Mouse (Mus musculus): ENCODE data around the gene Slc43a1. TPM values are rescaled to one million over a fixed set of nuclear protein-coding genes. Genes with fewer than 3 reads are reported as not detected.
A peak's percentile ranks its signal among the peaks of the same experiment; 100 is the strongest.

The Slc43a1 gene
- polyA plus RNA-seq, 1 experiment from 2014 or later, result 36.6 TPM

DNA sequence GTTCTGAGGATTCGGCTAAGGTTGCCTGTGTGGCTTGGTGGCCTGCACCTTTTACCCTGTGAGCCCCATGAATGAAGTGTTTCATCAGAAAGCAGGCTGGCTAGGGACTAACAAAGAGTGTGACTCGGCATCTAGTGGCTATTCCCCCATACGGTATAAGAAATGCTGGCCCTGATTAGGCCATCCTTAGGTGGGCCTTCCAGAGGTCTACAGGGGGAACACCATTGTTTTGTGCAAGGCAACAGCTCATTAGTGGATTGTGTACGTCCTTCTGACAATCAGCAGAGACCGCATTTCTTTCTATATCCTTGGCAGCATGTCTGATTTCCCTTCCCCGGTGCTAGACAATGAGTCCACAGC, 28.1 kb upstream of the Slc43a1 start:
- Histone ChIP-seq H3K27me3 (ENCODE audit: low read depth, poor library complexity, severe bottlenecking) (no peaks in the 10 kb centered on the region), H3K36me3 (no peaks in the 10 kb centered on the region), H3K27ac (peak overlapping the region; percentile 75; the same call in 1 of the 2 replicates), H3K9me3 (replicated peaks) (no peaks in the 10 kb centered on the region), H3K4me1 (peaks cover 9% of the 10 kb centered on the region), H3K4me3 (no peak overlapping the region)
- WGBS, result 81% methylated on average over 6 of the region's 6 CpGs
- no peak for DNase-seq (ENCODE audit: low spot score)

DNA sequence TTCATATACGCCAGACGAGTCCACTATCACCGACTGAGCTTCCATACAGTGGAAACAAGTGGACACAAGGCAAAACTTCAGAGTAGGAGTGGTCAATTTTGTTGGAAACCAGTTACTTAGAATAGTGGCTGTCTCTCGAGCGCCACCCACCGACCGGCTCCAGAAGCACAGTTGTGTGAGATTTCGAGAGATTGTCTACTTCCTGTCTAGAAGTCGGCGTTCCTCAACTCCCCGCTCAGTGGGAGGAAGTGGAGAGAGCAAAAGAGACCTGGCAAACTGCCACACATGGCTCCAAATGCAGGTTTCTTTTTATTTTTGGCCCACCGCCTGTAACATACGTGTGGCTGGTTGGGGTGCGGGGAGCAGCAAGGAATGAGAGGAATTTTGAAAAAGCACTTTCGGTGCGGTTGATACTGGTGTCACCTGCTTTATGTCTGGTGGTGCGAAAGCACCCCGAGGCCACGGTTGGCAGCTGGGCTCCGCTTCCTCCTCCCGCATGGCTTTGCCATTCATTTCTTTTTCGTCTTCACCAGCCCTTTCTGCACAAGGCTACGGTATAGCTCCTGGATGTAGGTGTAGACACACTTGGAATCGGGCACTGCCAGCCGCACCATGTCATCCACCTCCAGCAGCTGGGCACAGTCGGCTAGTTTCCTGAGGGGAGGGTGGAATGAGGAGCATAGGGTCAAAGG, 27.6 kb upstream of the Slc43a1 start:
- Histone ChIP-seq H3K27ac (peak overlapping the region; percentile 75), H3K9me3 (replicated peaks) (no peaks in the 10 kb centered on the region), H3K36me3 (no peaks in the 10 kb centered on the region), H3K27me3 (ENCODE audit: low read depth, poor library complexity, severe bottlenecking) (no peaks in the 10 kb centered on the region), H3K4me3 (peak overlapping the region; percentile 37), H3K4me1 (peaks cover 9% of the 10 kb centered on the region)
- DNase-seq (ENCODE audit: low spot score), result peak; percentile 86
- WGBS, result 40% methylated on average over 26 of the region's 26 CpGs

DNA sequence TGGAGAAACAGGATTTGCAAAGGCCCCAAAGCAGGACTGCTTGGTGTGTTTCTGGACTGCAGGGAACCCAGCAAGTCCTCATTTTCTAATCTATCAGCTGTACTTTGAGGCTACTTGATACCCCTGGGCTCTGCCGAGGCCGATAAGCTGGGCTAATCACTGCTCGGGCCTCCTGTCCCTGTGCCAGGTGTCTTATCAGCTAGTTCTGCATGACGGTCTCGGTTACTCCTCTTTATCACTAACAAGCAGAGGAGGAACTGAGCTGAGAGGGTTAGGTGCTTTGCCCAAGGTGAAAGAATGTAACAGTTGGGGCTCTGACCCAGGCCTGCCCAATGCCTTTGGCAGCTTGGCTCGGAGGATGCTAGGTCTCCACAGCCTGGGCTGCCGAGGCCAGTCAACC, 26.8 kb upstream of the Slc43a1 start:
- 0 out of 2 replicates have a peak overlapping the region, but pooled peaks have one; percentile 30 for H3K27ac ChIP-seq
- H3K27me3 ChIP-seq (ENCODE audit: low read depth, poor library complexity, severe bottlenecking), result no peaks in the 10 kb centered on the region
- no peaks in the 10 kb centered on the region for H3K9me3 ChIP-seq (replicated peaks)
- H3K36me3 ChIP-seq, result no peaks in the 10 kb centered on the region
- WGBS, result 89% methylated on average over 7 of the region's 7 CpGs
- DNase-seq (ENCODE audit: low spot score), result no peak
- H3K4me1 ChIP-seq, result peaks cover 9% of the 10 kb centered on the region
- H3K4me3 ChIP-seq, result no peak overlapping the region

DNA sequence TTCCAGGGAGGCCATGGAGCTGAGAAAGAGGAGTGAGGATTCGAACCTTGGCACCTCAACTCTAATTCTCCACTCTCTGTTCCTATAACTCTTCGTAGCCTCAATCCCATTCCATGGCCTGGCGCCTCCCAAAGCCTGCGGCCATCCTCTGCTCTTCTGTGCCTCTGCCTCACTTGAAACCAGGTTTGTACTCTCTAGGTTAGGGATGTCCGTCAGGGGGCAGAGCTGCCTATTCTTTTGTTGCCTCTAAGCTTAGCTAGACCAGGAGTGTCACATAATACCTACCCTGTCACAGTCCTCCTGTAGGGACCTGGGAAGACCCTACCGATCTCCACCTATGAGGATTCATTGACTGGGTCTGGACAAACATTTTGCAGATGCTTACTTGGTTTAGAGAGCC, 26.0 kb upstream of the Slc43a1 start:
- Histone ChIP-seq H3K36me3 (no peaks in the 10 kb centered on the region), H3K4me1 (peaks cover 9% of the 10 kb centered on the region), H3K27ac (no peak overlapping the region), H3K9me3 (replicated peaks) (no peaks in the 10 kb centered on the region), H3K4me3 (no peak overlapping the region), H3K27me3 (ENCODE audit: low read depth, poor library complexity, severe bottlenecking) (no peaks in the 10 kb centered on the region)
- 81% methylated on average over 6 of the region's 6 CpGs for WGBS
- no peak for DNase-seq (ENCODE audit: low spot score)

DNA sequence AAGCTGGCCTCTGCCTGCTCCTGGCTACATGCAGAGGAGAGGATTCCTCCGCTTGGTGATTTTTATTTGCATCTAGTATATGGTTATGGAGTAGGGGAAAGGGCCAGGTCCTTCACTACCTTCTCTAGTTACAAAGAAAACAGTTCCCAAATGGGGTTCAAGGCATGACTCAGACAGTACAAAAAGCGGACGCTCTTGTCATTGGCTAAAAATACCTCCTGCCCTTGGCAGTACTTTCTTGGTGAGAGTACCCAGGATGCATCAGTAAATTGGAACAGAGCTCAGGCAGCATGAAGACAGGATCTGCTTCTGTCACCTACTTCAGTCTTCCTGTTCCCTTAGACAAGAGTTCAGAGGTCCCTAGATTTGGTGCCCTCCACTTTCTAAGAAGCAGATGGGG, 18.8 kb upstream of the Slc43a1 start:
- WGBS, result 74% methylated on average over 3 of the region's 3 CpGs
- no peak overlapping the region for H3K27ac ChIP-seq
- no peaks in the 10 kb centered on the region; the same call in 1 of the 2 replicates for H3K27me3 ChIP-seq (ENCODE audit: low read depth, poor library complexity, severe bottlenecking)
- H3K9me3 ChIP-seq (replicated peaks), result no peaks in the 10 kb centered on the region
- H3K4me3 ChIP-seq, result no peak overlapping the region
- H3K4me1 ChIP-seq, result peaks cover 15% of the 10 kb centered on the region
- H3K36me3 ChIP-seq, result no peaks in the 10 kb centered on the region
- no peak for DNase-seq (ENCODE audit: low spot score)

DNA sequence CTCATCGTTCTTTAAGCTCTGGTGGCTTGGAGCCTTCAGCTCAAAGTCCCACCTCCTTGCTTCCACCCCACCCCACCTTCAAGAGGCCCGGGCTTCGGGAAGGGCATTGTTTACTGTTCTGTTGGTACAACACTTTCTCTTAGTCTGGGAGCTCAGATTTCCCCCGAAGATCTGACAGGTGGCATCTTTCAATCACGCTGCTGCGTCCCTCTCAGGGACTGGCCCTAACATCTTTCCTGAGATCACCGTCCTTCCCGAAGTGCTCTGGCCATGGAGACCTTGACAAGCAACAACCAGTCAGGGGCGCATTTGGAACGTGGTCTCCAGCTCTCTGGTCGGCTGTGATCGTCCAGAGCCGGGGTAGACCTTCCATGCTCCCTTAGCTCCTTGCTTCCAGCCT, 16.1 kb upstream of the Slc43a1 start, which contains the start of gene Smtnl1:
TSS of gene Smtnl1 (minus strand) at position 101 of the 400 bp plus-strand sequence.
- DNase-seq (ENCODE audit: low spot score), result no peak
- no peak within 1 kb of the TSS for H3K4me3 ChIP-seq
- H3K4me1 ChIP-seq, result peaks cover 23% of the 10 kb centered on the region
- no peaks in the 10 kb centered on the region for H3K9me3 ChIP-seq (replicated peaks)
- H3K27ac ChIP-seq, result peak within 1 kb of the TSS; percentile 72
- WGBS, result 69% methylated on average over 13 of the region's 13 CpGs
- H3K36me3 ChIP-seq, result no peaks in the 10 kb centered on the region
- H3K27me3 ChIP-seq (ENCODE audit: low read depth, poor library complexity, severe bottlenecking), result no peaks in the 10 kb centered on the region; the same call in 1 of the 2 replicates

DNA sequence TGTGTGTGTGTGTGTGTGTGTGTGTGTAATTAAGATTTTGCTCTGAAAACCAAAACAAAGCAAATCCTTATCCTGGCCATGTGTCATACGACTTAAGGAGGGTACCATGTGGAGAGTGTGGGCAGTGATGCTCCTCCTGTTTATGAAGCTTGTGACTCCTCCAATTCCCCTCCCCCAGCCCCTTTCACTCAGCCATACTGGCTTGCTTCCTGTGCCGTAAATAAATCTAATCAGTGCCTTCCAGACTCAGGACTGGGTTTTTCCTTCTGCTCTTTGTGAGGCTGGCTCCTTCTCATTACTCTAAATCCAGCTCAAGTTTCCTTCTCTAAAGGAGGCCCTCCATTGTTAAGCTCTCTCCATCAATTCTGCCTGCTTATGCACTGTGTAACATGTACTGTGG, 15.4 kb upstream of the Slc43a1 start:
- DNase-seq (ENCODE audit: low spot score), result no peak
- H3K9me3 ChIP-seq (replicated peaks), result no peaks in the 10 kb centered on the region
- no peak overlapping the region for H3K4me3 ChIP-seq
- H3K4me1 ChIP-seq, result peaks cover 30% of the 10 kb centered on the region
- peak overlapping the region; percentile 72 for H3K27ac ChIP-seq
- 46% methylated on average over 2 of the region's 2 CpGs for WGBS
- H3K36me3 ChIP-seq, result no peaks in the 10 kb centered on the region
- no peaks in the 10 kb centered on the region; the same call in 1 of the 2 replicates for H3K27me3 ChIP-seq (ENCODE audit: low read depth, poor library complexity, severe bottlenecking)

DNA sequence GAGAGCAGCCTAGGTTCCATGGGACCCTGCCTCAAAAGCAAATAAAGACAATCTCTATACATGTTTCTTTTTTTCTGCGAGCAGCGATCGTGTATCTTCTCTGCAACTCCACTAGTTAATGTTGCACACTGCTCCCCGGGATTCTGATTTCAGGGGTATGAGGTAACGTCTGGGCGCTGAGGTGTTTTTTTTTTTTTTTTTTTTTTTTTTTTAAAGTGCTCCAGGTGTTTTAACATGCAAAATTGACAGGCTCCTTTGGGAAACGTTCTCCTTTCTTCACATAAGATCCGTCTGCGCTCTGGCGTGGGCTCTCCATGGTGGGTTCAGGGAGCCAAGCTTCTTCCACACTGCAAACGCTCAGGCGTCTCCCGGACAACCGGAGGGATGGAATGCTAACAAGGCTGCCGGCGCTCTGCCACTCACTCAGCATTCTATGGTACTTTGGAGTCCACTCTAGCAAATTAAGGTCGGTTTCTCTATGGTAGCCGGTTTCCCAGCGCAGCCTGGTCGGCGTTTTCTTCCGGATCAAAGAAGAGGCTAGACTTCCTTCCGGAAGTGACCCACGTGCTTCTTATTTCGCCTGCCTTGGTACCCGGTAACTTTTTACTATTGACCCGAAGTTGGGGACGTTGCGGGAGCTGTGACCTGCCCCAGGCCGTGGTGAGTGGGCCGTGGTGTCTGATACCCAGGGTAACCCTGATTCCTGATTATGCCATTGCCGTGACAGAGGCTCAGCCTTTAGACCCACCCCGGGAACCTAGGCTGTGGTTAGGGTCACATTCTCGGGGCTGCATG, 12.0 kb upstream of the Slc43a1 start, which contains the start of gene Timm10:
TSS of gene Timm10 (plus strand) at position 510 of the 795 bp plus-strand sequence.
- Histone ChIP-seq H3K9me3 (replicated peaks) (no peaks in the 10 kb centered on the region), H3K27me3 (ENCODE audit: low read depth, poor library complexity, severe bottlenecking) (no peaks in the 10 kb centered on the region), H3K4me1 (peaks cover 30% of the 10 kb centered on the region), H3K27ac (peak within 1 kb of the TSS; percentile 78), H3K4me3 (peak within 1 kb of the TSS; percentile 74), H3K36me3 (peaks cover 27% of the 10 kb centered on the region)
- DNase-seq (ENCODE audit: low spot score), result peak; percentile 89
- WGBS, result under 1% methylated on average over 34 of the region's 34 CpGs

DNA sequence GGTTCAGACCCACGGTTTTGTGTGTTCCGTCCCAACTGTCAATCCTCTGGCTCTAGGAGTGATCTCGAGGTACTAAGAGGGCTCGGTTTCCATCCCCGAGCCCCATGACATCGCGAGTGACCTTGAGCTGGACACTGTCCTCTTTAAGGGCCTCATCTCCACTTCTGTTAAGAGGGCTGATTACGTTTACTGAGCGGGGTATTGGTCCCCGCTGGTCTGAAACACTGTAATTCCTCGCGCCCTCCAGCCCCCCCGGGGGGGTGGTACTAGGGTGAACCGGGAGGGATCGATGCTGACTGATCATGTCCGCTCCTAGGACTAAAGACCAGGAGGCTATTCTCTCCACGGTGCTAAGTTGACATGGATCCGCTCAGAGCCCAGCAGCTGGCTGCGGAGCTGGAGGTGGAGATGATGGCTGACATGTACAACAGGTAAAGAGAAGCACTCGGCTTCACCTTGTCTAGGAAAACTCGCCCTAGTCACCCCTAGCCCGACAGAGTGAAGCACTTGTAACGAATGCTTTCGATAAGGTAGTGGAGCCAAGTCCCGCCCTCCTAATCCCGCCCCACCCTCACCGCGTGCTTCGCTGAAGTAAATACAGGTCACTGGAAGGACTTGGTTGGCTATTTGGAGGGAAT, 11.2 kb upstream of the Slc43a1 start:
- under 1% methylated on average over 29 of the region's 29 CpGs for WGBS
- peak overlapping the region; percentile 78 for H3K27ac ChIP-seq
- H3K27me3 ChIP-seq (ENCODE audit: low read depth, poor library complexity, severe bottlenecking), result no peaks in the 10 kb centered on the region
- peaks cover 33% of the 10 kb centered on the region for H3K4me1 ChIP-seq
- peaks cover 27% of the 10 kb centered on the region for H3K36me3 ChIP-seq
- H3K4me3 ChIP-seq, result peak overlapping the region; percentile 74
- no peaks in the 10 kb centered on the region for H3K9me3 ChIP-seq (replicated peaks)
- DNase-seq (ENCODE audit: low spot score), result peak; percentile 38

DNA sequence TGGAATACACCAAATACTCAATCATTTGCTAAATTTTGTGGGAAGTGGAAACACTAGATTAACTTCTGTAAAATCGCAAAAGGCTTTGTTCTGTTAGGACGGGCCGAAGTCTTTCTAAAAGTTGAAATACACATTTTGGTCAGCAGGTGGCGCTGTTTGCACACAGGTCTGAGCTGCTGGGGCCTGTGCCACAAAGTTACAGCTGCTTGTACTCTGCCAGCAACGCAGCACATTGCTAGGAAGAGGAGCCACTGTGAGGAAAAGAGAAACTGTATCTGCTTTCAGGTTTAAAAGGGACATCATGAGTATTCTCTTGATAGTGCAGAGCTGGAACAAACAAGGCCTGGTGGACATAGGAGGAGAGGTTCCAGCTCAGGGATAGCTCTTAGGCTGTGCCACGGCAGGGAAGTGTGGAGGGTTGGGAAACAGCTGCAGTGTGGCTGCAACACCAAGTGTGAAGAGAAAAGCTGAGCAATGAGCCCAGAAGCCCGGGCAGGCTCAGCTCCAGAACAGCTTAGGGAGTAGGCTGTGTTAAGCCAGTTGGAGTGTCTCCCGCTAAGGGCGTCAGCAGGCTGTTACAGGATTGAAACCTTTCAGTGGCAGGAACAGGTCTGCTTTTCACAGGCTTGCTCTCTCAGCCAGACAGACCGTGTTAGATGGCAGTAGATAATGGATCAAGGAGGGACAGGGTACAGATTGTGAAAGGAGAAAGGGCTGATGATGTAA, 6.8 kb upstream of the Slc43a1 start:
- H3K27ac ChIP-seq, result no peak overlapping the region
- H3K36me3 ChIP-seq, result peaks cover 27% of the 10 kb centered on the region
- no peak overlapping the region for H3K4me3 ChIP-seq
- H3K4me1 ChIP-seq, result peaks cover 16% of the 10 kb centered on the region
- peak; percentile 86 for DNase-seq (ENCODE audit: low spot score)
- H3K27me3 ChIP-seq (ENCODE audit: low read depth, poor library complexity, severe bottlenecking), result peaks cover 6% of the 10 kb centered on the region; the same call in 1 of the 2 replicates
- 36% methylated on average over 10 of the region's 10 CpGs for WGBS
- no peaks in the 10 kb centered on the region for H3K9me3 ChIP-seq (replicated peaks)

DNA sequence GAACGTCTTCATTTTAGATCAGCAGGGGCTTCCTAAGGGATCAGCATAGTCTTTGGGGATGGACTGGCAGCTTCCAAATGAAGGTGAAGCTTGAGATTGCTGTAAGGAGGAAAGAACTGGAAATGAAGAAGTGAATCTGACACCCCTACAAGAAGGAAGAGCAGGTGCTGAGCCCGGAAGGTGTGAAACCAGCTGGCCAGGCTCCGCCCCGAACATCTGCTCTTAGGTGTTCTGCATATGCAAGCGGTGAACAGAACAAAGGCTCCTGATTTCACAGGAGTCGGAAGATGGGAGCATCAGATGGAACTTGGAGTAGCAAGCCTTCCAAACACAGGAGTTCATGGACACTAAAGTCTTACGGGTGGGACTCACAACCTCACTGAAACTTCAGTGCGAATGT, 1.5 kb upstream of the Slc43a1 start:
- peaks cover 22% of the 10 kb centered on the region; the same call in 1 of the 2 replicates for H3K27me3 ChIP-seq (ENCODE audit: low read depth, poor library complexity, severe bottlenecking)
- H3K36me3 ChIP-seq, result no peaks in the 10 kb centered on the region
- no peak overlapping the region for H3K27ac ChIP-seq
- H3K4me3 ChIP-seq, result no peak overlapping the region
- no peak for DNase-seq (ENCODE audit: low spot score)
- peaks cover 36% of the 10 kb centered on the region for H3K4me1 ChIP-seq
- H3K9me3 ChIP-seq (replicated peaks), result no peaks in the 10 kb centered on the region
- 46% methylated on average over 8 of the region's 8 CpGs for WGBS

DNA sequence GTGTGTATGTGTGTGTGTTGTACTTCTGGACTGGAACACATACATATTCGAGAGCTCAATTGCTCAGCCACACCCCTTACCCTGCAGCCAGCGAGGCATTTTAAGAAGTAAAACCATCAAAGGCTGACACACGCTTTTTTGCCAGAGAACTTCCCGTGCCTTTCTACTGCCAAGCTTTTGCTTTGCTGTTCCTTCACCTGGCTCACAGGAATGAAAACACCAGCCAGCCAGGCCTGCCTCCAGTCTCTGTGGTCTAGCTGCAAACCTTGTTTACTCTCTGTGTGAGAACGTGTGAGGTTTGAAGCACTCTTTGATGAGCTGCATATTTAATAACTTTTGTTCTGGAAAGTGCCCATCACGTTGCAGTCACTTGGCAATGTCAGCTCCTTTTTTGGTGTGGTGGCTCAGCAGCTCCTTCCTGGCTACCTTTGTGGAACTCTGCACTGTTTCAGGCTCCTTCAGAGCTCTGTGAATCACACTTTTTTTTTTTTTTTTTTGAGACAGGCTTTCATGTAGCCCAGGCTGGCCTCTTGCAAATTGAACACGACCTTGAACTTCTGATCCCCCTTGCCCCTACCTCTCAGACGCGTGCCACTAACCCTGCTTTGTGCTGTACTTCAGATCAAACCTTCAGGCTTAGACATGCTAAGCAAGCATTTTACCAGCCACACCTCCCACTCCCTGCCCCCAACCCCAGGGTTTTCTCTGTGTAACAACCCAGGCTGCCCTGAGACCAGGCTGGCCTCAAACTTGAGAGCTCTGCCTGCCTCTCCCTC, 645 bp upstream of the Slc43a1 start:
- peak overlapping the region; percentile 82; the same call in 1 of the 2 replicates for H3K4me3 ChIP-seq
- no peak overlapping the region for H3K27ac ChIP-seq
- 22% methylated on average over 9 of the region's 9 CpGs for WGBS
- peaks cover 37% of the 10 kb centered on the region for H3K4me1 ChIP-seq
- DNase-seq (ENCODE audit: low spot score), result no peak
- peaks cover 22% of the 10 kb centered on the region; the same call in 1 of the 2 replicates for H3K27me3 ChIP-seq (ENCODE audit: low read depth, poor library complexity, severe bottlenecking)
- H3K9me3 ChIP-seq (replicated peaks), result no peaks in the 10 kb centered on the region
- 0 out of 2 replicates have a peak, but pooled peaks cover 2% of the 10 kb centered on the region for H3K36me3 ChIP-seq
